19 mouse cellular contexts compared by ENCODE assay signal in genomic region chr19:53344062-53344461, GRCm38 (mm10). TPM values are rescaled to one million over a fixed set of nuclear protein-coding genes. Genes with fewer than 3 reads are reported as not detected.
DNase-seq lines count a peak whose midpoint lies in the region; ATAC-seq and TF ChIP-seq lines count a peak whose summit lies in the region.
"Had no signal": no experiment of that assay in that cellular context is flagged by ENCODE, and none has a peak within 500 bp of the region (broad histone marks: within the 10 kb centered on the region; RNA-seq: fewer than 3 reads in every experiment).

No protein-coding gene starts in this region.

- no peak for ATAC-seq in forebrain, embryonic 12.5 days (ENCODE audit: low FRiP score)
- no peak for ATAC-seq in forebrain, postnatal 0 days
- no peak for ATAC-seq in limb, embryonic 12.5 days (ENCODE audit: insufficient number of reproducible peaks, insufficient read depth, low FRiP score, low TSS enrichment, low read depth)
- peak; percentile 53; the same call in 1 of the 2 replicates for ATAC-seq in kidney, postnatal 0 days (replicated peaks; ENCODE audit: low FRiP score, low read depth)
- ATAC-seq in liver, embryonic 16.5 days (ENCODE audit: low read depth): peak; percentile 32; the same call in 1 of the 2 replicates

- H3K9me3 ChIP-seq in forebrain, embryonic 12.5 days: no peaks in the 10 kb centered on the region
- no peaks in the 10 kb centered on the region for H3K9me3 ChIP-seq in forebrain, postnatal 0 days (ENCODE audit: low read length)
- no peaks in the 10 kb centered on the region for H3K9me3 ChIP-seq in limb, embryonic 12.5 days
- H3K9me3 ChIP-seq in limb, embryonic 10.5 days (replicated peaks): no peaks in the 10 kb centered on the region
- no peaks in the 10 kb centered on the region for H3K9me3 ChIP-seq in kidney, postnatal 0 days (replicated peaks; ENCODE audit: low read length)
- H3K9me3 ChIP-seq in liver, embryonic 16.5 days (replicated peaks; ENCODE audit: control insufficient read depth, low read length): no peaks in the 10 kb centered on the region
- H3K9me3 ChIP-seq: embryonic facial prominence, embryonic 10.5 days; heart, embryonic 12.5 days; limb, embryonic 15.5 days; midbrain, embryonic 10.5 days had no signal

- no peak for DNase-seq in forebrain, postnatal 0 days
- DNase-seq in limb, embryonic 10.5 days (ENCODE audit: low spot score): no peak
- no peak for DNase-seq in kidney, postnatal 0 days (ENCODE audit: low spot score)
- DNase-seq in left cerebral cortex, postnatal 25 days (ENCODE audit: low spot score in 2 of 2): no peak
- DNase-seq in right cerebral cortex, postnatal 10 days (ENCODE audit: low spot score in 2 of 2): no peak
- DNase-seq: gastrocnemius, postnatal 36 days; heart, postnatal 36 days; right cerebral cortex, postnatal 14 days; thymus, postnatal 4 days had no signal

- H3K4me2 ChIP-seq in forebrain, embryonic 12.5 days: peak overlapping the region; percentile 17; the same call in 1 of the 2 replicates
- no peak overlapping the region for H3K4me2 ChIP-seq in forebrain, postnatal 0 days (ENCODE audit: low read depth)
- H3K4me2 ChIP-seq in limb, embryonic 12.5 days: 0 out of 2 replicates have a peak overlapping the region, but pooled peaks have one; percentile 9
- no peak overlapping the region for H3K4me2 ChIP-seq in kidney, postnatal 0 days (ENCODE audit: low read length)
- peak overlapping the region; percentile 24 for H3K4me2 ChIP-seq in liver, embryonic 16.5 days (ENCODE audit: low read depth, low read length)
- H3K4me2 ChIP-seq: heart, embryonic 12.5 days; limb, embryonic 15.5 days had no signal

- 80% methylated on average over 16 of the region's 16 CpGs for WGBS in forebrain, embryonic 12.5 days
- WGBS in forebrain, postnatal 0 days: 73% methylated on average over 16 of the region's 16 CpGs
- 68% methylated on average over 16 of the region's 16 CpGs for WGBS in limb, embryonic 12.5 days
- WGBS in limb, embryonic 10.5 days: 90% methylated on average over 16 of the region's 16 CpGs
- WGBS in kidney, postnatal 0 days: 60% methylated on average over 16 of the region's 16 CpGs
- WGBS in liver, embryonic 16.5 days (ENCODE audit: insufficient replicate concordance): 81% methylated on average over 16 of the region's 16 CpGs

- H3K36me3 ChIP-seq in forebrain, embryonic 12.5 days (replicated peaks): peaks cover 14% of the 10 kb centered on the region; the same call in 1 of the 2 replicates
- 0 out of 2 replicates have a peak, but pooled peaks cover 4% of the 10 kb centered on the region for H3K36me3 ChIP-seq in forebrain, postnatal 0 days (ENCODE audit: insufficient read depth)
- peaks cover 15% of the 10 kb centered on the region for H3K36me3 ChIP-seq in limb, embryonic 12.5 days
- peaks cover 19% of the 10 kb centered on the region for H3K36me3 ChIP-seq in limb, embryonic 10.5 days
- peaks cover 7% of the 10 kb centered on the region; the same call in 1 of the 2 replicates for H3K36me3 ChIP-seq in kidney, postnatal 0 days (ENCODE audit: insufficient read depth, low read length)
- peaks cover 6% of the 10 kb centered on the region; the same call in 1 of the 2 replicates for H3K36me3 ChIP-seq in liver, embryonic 16.5 days (ENCODE audit: control insufficient read depth, insufficient read depth)
- H3K36me3 ChIP-seq: limb, embryonic 15.5 days had no signal

- no peak for TF ChIP-seq CTCF in forebrain, postnatal 0 days (IDR thresholded peaks at IDR 0.05; ENCODE audit: low read depth)
- TF ChIP-seq CTCF in kidney, postnatal 0 days (IDR thresholded peaks at IDR 0.05; ENCODE audit: low read depth): no peak

- H3K9ac ChIP-seq in forebrain, embryonic 12.5 days: no peak overlapping the region
- no peak overlapping the region for H3K9ac ChIP-seq in forebrain, postnatal 0 days
- no peak overlapping the region for H3K9ac ChIP-seq in limb, embryonic 12.5 days (replicated peaks)
- H3K9ac ChIP-seq in kidney, postnatal 0 days (ENCODE audit: low read depth, low read length): no peak overlapping the region
- no peak overlapping the region for H3K9ac ChIP-seq in liver, embryonic 16.5 days (ENCODE audit: low read depth, low read length)
- H3K9ac ChIP-seq: heart, embryonic 12.5 days; limb, embryonic 15.5 days had no signal

- no peak overlapping the region for H3K4me3 ChIP-seq in forebrain, embryonic 12.5 days (replicated peaks)
- H3K4me3 ChIP-seq in forebrain, postnatal 0 days (ENCODE audit: low read depth, low read length): no peak overlapping the region
- no peak overlapping the region for H3K4me3 ChIP-seq in limb, embryonic 12.5 days (replicated peaks)
- H3K4me3 ChIP-seq in limb, embryonic 10.5 days: no peak overlapping the region
- no peak overlapping the region for H3K4me3 ChIP-seq in kidney, postnatal 0 days (replicated peaks; ENCODE audit: low read depth, low read length)
- H3K4me3 ChIP-seq in liver, embryonic 16.5 days (ENCODE audit: low read depth, low read length): no peak overlapping the region
- H3K4me3 ChIP-seq: embryonic facial prominence, embryonic 10.5 days; heart, embryonic 12.5 days; left cerebral cortex, adult 2 months; limb, embryonic 15.5 days; midbrain, embryonic 10.5 days; myocyte had no signal

- H3K27me3 ChIP-seq in forebrain, embryonic 12.5 days: no peaks in the 10 kb centered on the region
- H3K27me3 ChIP-seq in forebrain, postnatal 0 days (ENCODE audit: insufficient read depth, low read length): no peaks in the 10 kb centered on the region
- H3K27me3 ChIP-seq in limb, embryonic 12.5 days: no peaks in the 10 kb centered on the region
- H3K27me3 ChIP-seq in limb, embryonic 10.5 days (ENCODE audit: low read depth, poor library complexity, severe bottlenecking): no peaks in the 10 kb centered on the region
- no peaks in the 10 kb centered on the region for H3K27me3 ChIP-seq in kidney, postnatal 0 days (ENCODE audit: insufficient read depth, low read length)
- no peaks in the 10 kb centered on the region for H3K27me3 ChIP-seq in liver, embryonic 16.5 days (ENCODE audit: control insufficient read depth, insufficient read depth, low read depth, low read length)
- H3K27me3 ChIP-seq: heart, embryonic 12.5 days; limb, embryonic 15.5 days had no signal

- peaks cover 30% of the 10 kb centered on the region for H3K4me1 ChIP-seq in forebrain, embryonic 12.5 days
- 0 out of 2 replicates have a peak, but pooled peaks cover 4% of the 10 kb centered on the region for H3K4me1 ChIP-seq in forebrain, postnatal 0 days (ENCODE audit: insufficient read depth)
- H3K4me1 ChIP-seq in limb, embryonic 12.5 days (replicated peaks): peaks cover 35% of the 10 kb centered on the region
- H3K4me1 ChIP-seq in limb, embryonic 10.5 days: peaks cover 26% of the 10 kb centered on the region
- H3K4me1 ChIP-seq in kidney, postnatal 0 days (replicated peaks; ENCODE audit: insufficient read depth, low read length): peaks cover 7% of the 10 kb centered on the region; the same call in 1 of the 2 replicates
- H3K4me1 ChIP-seq in liver, embryonic 16.5 days (ENCODE audit: control insufficient read depth, low read depth, low read length): peaks cover 3% of the 10 kb centered on the region

- intact Hi-C loops in left cerebral cortex, postnatal 25 days (cut with DNase I): no loop called here

- peak overlapping the region; percentile 20; the same call in 1 of the 2 replicates for H3K27ac ChIP-seq in forebrain, embryonic 12.5 days
- no peak overlapping the region for H3K27ac ChIP-seq in forebrain, postnatal 0 days (ENCODE audit: low read depth, low read length)
- no peak overlapping the region for H3K27ac ChIP-seq in limb, embryonic 12.5 days
- H3K27ac ChIP-seq in limb, embryonic 10.5 days: no peak overlapping the region
- H3K27ac ChIP-seq in kidney, postnatal 0 days: no peak overlapping the region
- H3K27ac ChIP-seq in liver, embryonic 16.5 days (ENCODE audit: low read length): no peak overlapping the region
- H3K27ac ChIP-seq: embryonic facial prominence, embryonic 10.5 days; left cerebral cortex, adult 2 months; limb, embryonic 15.5 days; midbrain, embryonic 10.5 days had no signal

RNA-seq across cellular contexts. Expression of gene Gm10197, which starts 27.5 kb away (rescaled TPM):
- polyA plus RNA-seq in forebrain, embryonic 12.5 days (2016; fragmentation: Nextera tagmentation; extraction: Ambion mirVana): 1.7 TPM in 1 of 2 replicates, not detected in the other
- total RNA-seq in forebrain, postnatal 0 days (2014; rRNA removed): not detected in 2 replicates
- not detected in 2 replicates for polyA plus RNA-seq in forebrain, postnatal 0 days (2015; fragmentation: Nextera tagmentation; extraction: Ambion mirVana)
- polyA plus RNA-seq in limb, embryonic 12.5 days (2016; fragmentation: Nextera tagmentation; extraction: Ambion mirVana): not detected in 2 replicates
- 6.6 TPM in 1 of 2 replicates, not detected in the other for polyA plus RNA-seq in limb, embryonic 10.5 days (2016; fragmentation: Nextera tagmentation; extraction: Ambion mirVana)
- not detected in 2 replicates for polyA plus RNA-seq in kidney, postnatal 0 days (2015; fragmentation: Nextera tagmentation; extraction: Ambion mirVana)
- polyA plus RNA-seq in liver, embryonic 16.5 days (2015; fragmentation: Nextera tagmentation; extraction: Ambion mirVana): not detected in 2 replicates
- not detected for total RNA-seq in left cerebral cortex, postnatal 25 days (2021)
- total RNA-seq: gastrocnemius, postnatal 36 days; heart, postnatal 36 days; left cerebral cortex, adult 2 months had no signal
- polyA plus RNA-seq: heart, embryonic 12.5 days; limb, embryonic 15.5 days; myocyte; testis, adult 2 months had no signal

RNA-seq across cellular contexts. Expression of gene Mxi1, which starts 33.7 kb away (rescaled TPM):
- polyA plus RNA-seq in forebrain, embryonic 12.5 days (2016; fragmentation: Nextera tagmentation; extraction: Ambion mirVana): 54.8 and 62.4 TPM in 2 replicates
- total RNA-seq in forebrain, postnatal 0 days (2014; rRNA removed): 37.0 and 48.4 TPM in 2 replicates
- 42.2 and 48.9 TPM in 2 replicates for polyA plus RNA-seq in forebrain, postnatal 0 days (2015; fragmentation: Nextera tagmentation; extraction: Ambion mirVana)
- polyA plus RNA-seq in limb, embryonic 12.5 days (2016; fragmentation: Nextera tagmentation; extraction: Ambion mirVana): 45.5 and 46.6 TPM in 2 replicates
- 28.6 and 32.4 TPM in 2 replicates for polyA plus RNA-seq in limb, embryonic 10.5 days (2016; fragmentation: Nextera tagmentation; extraction: Ambion mirVana)
- polyA plus RNA-seq in kidney, postnatal 0 days (2015; fragmentation: Nextera tagmentation; extraction: Ambion mirVana): 51.9 and 55.0 TPM in 2 replicates
- polyA plus RNA-seq in liver, embryonic 16.5 days (2015; fragmentation: Nextera tagmentation; extraction: Ambion mirVana): 14.1 and 16.7 TPM in 2 replicates
- 10 to 100 TPM; 84.1 to 84.2 TPM for total RNA-seq in left cerebral cortex, postnatal 25 days (2021)

RNA-seq across cellular contexts. Expression of gene Smndc1, which starts 46.3 kb away (rescaled TPM):
- 45.4 and 49.6 TPM in 2 replicates for polyA plus RNA-seq in forebrain, embryonic 12.5 days (2016; fragmentation: Nextera tagmentation; extraction: Ambion mirVana)
- 13.9 and 15.5 TPM in 2 replicates for total RNA-seq in forebrain, postnatal 0 days (2014; rRNA removed)
- 33.9 and 39.3 TPM in 2 replicates for polyA plus RNA-seq in forebrain, postnatal 0 days (2015; fragmentation: Nextera tagmentation; extraction: Ambion mirVana)
- polyA plus RNA-seq in limb, embryonic 12.5 days (2016; fragmentation: Nextera tagmentation; extraction: Ambion mirVana): 46.7 and 53.1 TPM in 2 replicates
- 41.2 and 43.8 TPM in 2 replicates for polyA plus RNA-seq in limb, embryonic 10.5 days (2016; fragmentation: Nextera tagmentation; extraction: Ambion mirVana)
- polyA plus RNA-seq in kidney, postnatal 0 days (2015; fragmentation: Nextera tagmentation; extraction: Ambion mirVana): 47.2 and 47.6 TPM in 2 replicates
- 14.5 and 14.9 TPM in 2 replicates for polyA plus RNA-seq in liver, embryonic 16.5 days (2015; fragmentation: Nextera tagmentation; extraction: Ambion mirVana)
- total RNA-seq in left cerebral cortex, postnatal 25 days (2021): 10 to 100 TPM; 36.6 to 37.6 TPM

Comparison
In these comparisons a context has a peak if more than half of its experiments do, and no peak if none do; other contexts are left out.
1. H3K4me2 ChIP-seq: peak in forebrain, embryonic 12.5 days (single experiment), limb, embryonic 12.5 days (single experiment) and liver, embryonic 16.5 days (single experiment); none in forebrain, postnatal 0 days (single experiment) and kidney, postnatal 0 days (single experiment).
2. ATAC-seq: peak in kidney, postnatal 0 days (single experiment) and liver, embryonic 16.5 days (single experiment); none in forebrain, embryonic 12.5 days (single experiment), forebrain, postnatal 0 days (single experiment) and limb, embryonic 12.5 days (single experiment).